Mouse (Mus musculus): Measurements from ENCODE around the gene Tnfaip1. TPM values are rescaled to one million over a fixed set of nuclear protein-coding genes. Genes with fewer than 3 reads are reported as not detected.
A peak's percentile ranks its signal among the peaks of the same experiment; 100 is the strongest.
"Not testable (repeated sequence)": the region's sequence is repeated elsewhere in the genome, so short reads cannot be mapped to it uniquely, and the experiment has no call there.

Tnfaip1 gene
- polyA plus RNA-seq, 1 experiment from 2014 or later = 68.8 TPM

DNA sequence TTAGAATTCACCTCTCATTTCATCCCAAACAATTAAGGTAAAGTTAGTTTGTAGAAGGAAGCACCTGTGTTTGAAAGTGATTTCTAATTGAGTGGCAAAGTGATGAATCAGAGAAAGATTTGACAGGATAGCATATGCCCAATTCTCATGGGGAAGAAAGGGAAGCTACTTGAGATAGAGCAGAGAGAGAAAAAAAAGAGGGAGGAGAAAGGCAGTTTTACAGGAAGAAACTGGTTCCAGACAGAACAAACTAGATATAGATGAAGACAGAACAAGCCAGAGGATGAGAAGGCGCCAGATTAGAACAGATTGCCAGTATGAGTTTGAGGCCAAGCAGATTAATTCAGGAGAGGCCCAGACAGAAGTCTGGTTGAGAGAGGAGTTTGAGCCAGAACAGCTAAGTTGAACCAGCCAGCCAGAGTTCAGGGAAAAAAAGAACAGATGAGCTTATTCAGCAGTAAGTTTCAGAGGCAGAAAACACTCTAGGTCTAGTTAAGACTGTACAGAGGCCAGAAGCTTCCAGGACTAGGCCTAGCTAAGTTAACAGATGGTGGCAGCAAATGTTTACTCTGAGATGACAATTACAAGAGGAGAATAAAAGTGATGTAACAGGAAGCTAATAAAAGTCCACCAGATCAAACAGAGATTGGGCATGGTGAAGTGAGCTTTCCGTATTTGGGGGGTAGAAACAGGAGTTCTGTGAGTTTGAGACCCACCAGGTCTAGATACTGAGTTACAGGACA is 11.8 kb upstream of the Tnfaip1 start:
- H3K27ac ChIP-seq (ENCODE audit: low read length) = no peak overlapping the region
- ATAC-seq = no peak
- H3K4me2 ChIP-seq (ENCODE audit: low read length) = no peak overlapping the region
- 92% methylated on average over 2 of the region's 2 CpGs for WGBS
- peaks cover 16% of the 10 kb centered on the region for H3K4me1 ChIP-seq (ENCODE audit: control insufficient read depth, insufficient read depth, low read length)
- no peaks in the 10 kb centered on the region for H3K9me3 ChIP-seq (replicated peaks; ENCODE audit: control insufficient read depth, low read length, poor library complexity, severe bottlenecking)
- peaks cover 2% of the 10 kb centered on the region; the same call in 1 of the 2 replicates for H3K36me3 ChIP-seq (ENCODE audit: control insufficient read depth, insufficient read depth, low read length)
- H3K27me3 ChIP-seq (ENCODE audit: control insufficient read depth, insufficient read depth, low read depth, low read length) = no peaks in the 10 kb centered on the region
- no peak overlapping the region for H3K4me3 ChIP-seq (ENCODE audit: low read depth, low read length)
- H3K9ac ChIP-seq (ENCODE audit: low read depth, low read length) = no peak overlapping the region

DNA sequence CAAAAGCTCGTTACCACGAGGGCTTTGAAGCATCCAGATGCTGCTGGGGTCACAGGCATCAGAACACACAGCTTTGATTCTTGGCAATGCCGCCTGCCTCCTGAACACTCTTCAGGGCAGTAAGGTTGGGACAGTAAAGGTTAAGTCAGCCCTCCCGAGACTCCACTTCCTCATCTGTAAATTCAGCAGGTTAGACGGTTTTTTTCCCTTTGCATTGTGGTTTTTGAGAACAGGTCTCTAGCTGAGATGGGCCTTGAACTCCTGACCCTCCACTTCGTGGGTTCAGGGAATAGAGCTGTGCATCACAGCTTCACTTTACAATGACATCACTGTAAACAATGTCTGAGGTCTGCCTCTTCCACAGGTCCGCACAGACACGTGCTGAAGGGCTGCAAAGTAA is 9.0 kb upstream of the Tnfaip1 start:
- no peak overlapping the region for H3K27ac ChIP-seq (ENCODE audit: low read length)
- no peak for ATAC-seq

DNA sequence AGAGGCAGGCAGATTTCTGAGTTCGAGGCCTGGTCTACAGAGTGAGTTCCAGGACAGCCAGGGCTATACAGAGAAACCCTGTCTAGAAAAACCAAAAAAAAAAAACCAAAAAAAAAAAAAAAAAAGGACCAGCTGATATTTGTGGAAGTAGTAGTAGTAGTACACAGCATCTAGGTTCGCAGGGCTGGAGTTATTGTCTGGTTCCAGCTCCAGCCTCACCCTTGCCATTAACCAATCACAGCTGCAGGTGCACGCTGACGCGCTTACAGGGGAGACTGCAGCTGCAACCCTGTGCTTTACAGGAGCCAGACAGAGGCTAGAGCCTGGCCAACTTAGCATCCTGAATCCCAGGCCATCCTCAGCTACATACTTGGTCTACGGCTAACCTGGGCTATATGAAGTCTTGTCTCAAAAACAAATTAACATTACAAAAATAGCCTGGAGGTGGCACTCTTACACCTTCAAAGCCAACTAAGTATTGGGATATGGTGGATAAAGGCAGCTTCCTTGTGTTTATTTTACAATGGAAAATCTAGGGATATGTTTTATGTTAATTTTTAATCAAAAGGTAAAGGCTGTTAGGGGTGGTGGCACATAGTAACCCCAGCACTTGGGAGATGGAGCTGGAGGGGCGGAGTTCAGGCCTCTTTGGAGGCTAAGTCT is 8.4 kb upstream of the Tnfaip1 start:
- Histone ChIP-seq H3K36me3 (ENCODE audit: control insufficient read depth, insufficient read depth, low read length) (peaks cover 16% of the 10 kb centered on the region), H3K4me2 (ENCODE audit: low read length) (no peak overlapping the region), H3K4me3 (ENCODE audit: low read depth, low read length) (no peak overlapping the region), H3K9ac (ENCODE audit: low read depth, low read length) (no peak overlapping the region), H3K4me1 (ENCODE audit: control insufficient read depth, insufficient read depth, low read length) (peaks cover 10% of the 10 kb centered on the region), H3K9me3 (replicated peaks; ENCODE audit: control insufficient read depth, low read length, poor library complexity, severe bottlenecking) (no peaks in the 10 kb centered on the region), H3K27me3 (ENCODE audit: control insufficient read depth, insufficient read depth, low read depth, low read length) (no peaks in the 10 kb centered on the region), H3K27ac (ENCODE audit: low read length) (no peak overlapping the region)
- 97% methylated on average over 7 of the region's 7 CpGs for WGBS
- no peak for ATAC-seq

More for the DNA sequence above, 9.0 kb upstream of the Tnfaip1 start:
- peaks cover 12% of the 10 kb centered on the region for H3K36me3 ChIP-seq (ENCODE audit: control insufficient read depth, insufficient read depth, low read length)
- H3K4me2 ChIP-seq (ENCODE audit: low read length) = no peak overlapping the region
- 76% methylated on average over 8 of the region's 8 CpGs for WGBS
- H3K9me3 ChIP-seq (replicated peaks; ENCODE audit: control insufficient read depth, low read length, poor library complexity, severe bottlenecking) = no peaks in the 10 kb centered on the region
- H3K4me1 ChIP-seq (ENCODE audit: control insufficient read depth, insufficient read depth, low read length) = peaks cover 13% of the 10 kb centered on the region
- H3K4me3 ChIP-seq (ENCODE audit: low read depth, low read length) = no peak overlapping the region
- H3K27me3 ChIP-seq (ENCODE audit: control insufficient read depth, insufficient read depth, low read depth, low read length) = no peaks in the 10 kb centered on the region
- no peak overlapping the region for H3K9ac ChIP-seq (ENCODE audit: low read depth, low read length)

- H3K27me3 ChIP-seq (ENCODE audit: control insufficient read depth, insufficient read depth, low read depth, low read length) = no peaks in the 10 kb centered on the region
- peaks cover 19% of the 10 kb centered on the region for H3K36me3 ChIP-seq (ENCODE audit: control insufficient read depth, insufficient read depth, low read length)
- peaks cover 16% of the 10 kb centered on the region for H3K4me1 ChIP-seq (ENCODE audit: control insufficient read depth, insufficient read depth, low read length)
- no peak for ATAC-seq
- H3K9ac ChIP-seq (ENCODE audit: low read depth, low read length) = no peak overlapping the region
- 90% methylated on average over 3 of the region's 3 CpGs for WGBS
- no peak overlapping the region for H3K4me3 ChIP-seq (ENCODE audit: low read depth, low read length)
- no peak overlapping the region for H3K27ac ChIP-seq (ENCODE audit: low read length)
- H3K9me3 ChIP-seq (replicated peaks; ENCODE audit: control insufficient read depth, low read length, poor library complexity, severe bottlenecking) = no peaks in the 10 kb centered on the region
- no peak overlapping the region for H3K4me2 ChIP-seq (ENCODE audit: low read length)
Measured at GRCm38 (mm10) chr11:78540358-78540757, 4.2 kb upstream of the Tnfaip1 start.

GRCm38 (mm10) chr11:78536690-78537084 is 555 bp upstream of the Tnfaip1 start:
- no peaks in the 10 kb centered on the region for H3K27me3 ChIP-seq (ENCODE audit: control insufficient read depth, insufficient read depth, low read depth, low read length)
- ATAC-seq = no peak; the same call in 1 of the 2 replicates
- H3K36me3 ChIP-seq (ENCODE audit: control insufficient read depth, insufficient read depth, low read length) = peaks cover 14% of the 10 kb centered on the region; the same call in 1 of the 2 replicates
- WGBS = 5% methylated on average over 14 of the region's 14 CpGs
- peaks cover 29% of the 10 kb centered on the region for H3K4me1 ChIP-seq (ENCODE audit: control insufficient read depth, insufficient read depth, low read length)
- no peaks in the 10 kb centered on the region for H3K9me3 ChIP-seq (replicated peaks; ENCODE audit: control insufficient read depth, low read length, poor library complexity, severe bottlenecking)
- peak overlapping the region; percentile 91 for H3K4me2 ChIP-seq (ENCODE audit: low read length)
- H3K9ac ChIP-seq (ENCODE audit: low read depth, low read length) = peak overlapping the region; percentile 83
- peak overlapping the region; percentile 92 for H3K27ac ChIP-seq (ENCODE audit: low read length)
- H3K4me3 ChIP-seq (ENCODE audit: low read depth, low read length) = peak overlapping the region; percentile 67

DNA sequence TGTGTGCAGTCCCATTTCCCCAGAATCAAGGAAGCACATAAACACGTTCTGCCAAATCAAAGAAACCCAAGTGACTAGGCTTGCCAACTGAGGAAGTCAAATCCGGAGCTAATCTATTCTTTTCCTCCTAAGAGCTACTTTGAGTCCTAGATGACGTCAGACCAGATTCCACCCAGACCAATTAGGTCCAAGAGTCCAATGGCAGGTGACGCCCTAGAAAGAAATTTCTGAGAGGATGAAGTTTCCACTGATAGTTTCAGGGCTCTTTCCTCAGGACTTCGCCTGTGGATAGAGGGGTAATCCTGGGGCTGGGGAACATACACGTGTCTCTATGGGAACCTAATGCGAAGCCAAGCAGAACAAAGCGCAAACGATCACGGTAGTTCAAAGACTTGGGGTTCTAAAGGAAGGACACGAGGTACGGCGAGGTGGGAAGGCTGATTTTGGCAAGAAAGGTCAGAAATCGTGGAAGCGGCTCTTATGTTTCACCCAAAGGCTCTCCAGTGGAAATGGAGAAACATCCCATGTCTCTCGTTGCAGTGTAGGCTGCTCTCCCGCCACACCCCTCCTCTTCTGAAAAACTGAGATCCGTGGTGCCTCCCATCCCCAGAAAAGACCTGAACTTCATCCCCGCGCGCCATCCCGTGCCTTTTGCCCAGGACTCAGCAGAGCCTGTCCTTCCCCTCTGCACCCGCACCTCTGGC is 604 bp downstream of the Tnfaip1 start:
- H3K9ac ChIP-seq (ENCODE audit: low read depth, low read length) = peak overlapping the region; percentile 83
- under 1% methylated on average over 23 of the region's 23 CpGs for WGBS
- H3K9me3 ChIP-seq (replicated peaks; ENCODE audit: control insufficient read depth, low read length, poor library complexity, severe bottlenecking) = no peaks in the 10 kb centered on the region
- ATAC-seq = peak; percentile 23
- H3K4me1 ChIP-seq (ENCODE audit: control insufficient read depth, insufficient read depth, low read length) = peaks cover 29% of the 10 kb centered on the region
- H3K4me2 ChIP-seq (ENCODE audit: low read length) = peak overlapping the region; percentile 69
- peaks cover 9% of the 10 kb centered on the region; the same call in 1 of the 2 replicates for H3K36me3 ChIP-seq (ENCODE audit: control insufficient read depth, insufficient read depth, low read length)
- peak overlapping the region; percentile 92 for H3K27ac ChIP-seq (ENCODE audit: low read length)
- H3K4me3 ChIP-seq (ENCODE audit: low read depth, low read length) = peak overlapping the region; percentile 67
- H3K27me3 ChIP-seq (ENCODE audit: control insufficient read depth, insufficient read depth, low read depth, low read length) = no peaks in the 10 kb centered on the region

- Histone ChIP-seq H3K4me3 (ENCODE audit: low read depth, low read length) (no peak overlapping the region), H3K36me3 (ENCODE audit: control insufficient read depth, insufficient read depth, low read length) (peaks cover 10% of the 10 kb centered on the region), H3K9ac (ENCODE audit: low read depth, low read length) (no peak overlapping the region), H3K9me3 (replicated peaks; ENCODE audit: control insufficient read depth, low read length, poor library complexity, severe bottlenecking) (no peaks in the 10 kb centered on the region), H3K4me1 (ENCODE audit: control insufficient read depth, insufficient read depth, low read length) (peaks cover 29% of the 10 kb centered on the region), H3K4me2 (ENCODE audit: low read length) (peak overlapping the region; percentile 69), H3K27ac (ENCODE audit: low read length) (no peak overlapping the region), H3K27me3 (ENCODE audit: control insufficient read depth, insufficient read depth, low read depth, low read length) (no peaks in the 10 kb centered on the region)
- WGBS = 90% methylated on average over 4 of the region's 4 CpGs
- ATAC-seq = no peak
Measured at GRCm38 (mm10) chr11:78534516-78534915, 1.6 kb downstream of the Tnfaip1 start.

GRCm38 (mm10) chr11:78531515-78531914 is 4.6 kb downstream of the Tnfaip1 start:
- ATAC-seq; H3K27ac ChIP-seq (ENCODE audit: low read length); H3K4me2 ChIP-seq (ENCODE audit: low read length); H3K4me3 ChIP-seq (ENCODE audit: low read depth, low read length); H3K9ac ChIP-seq (ENCODE audit: low read depth, low read length); H3K9me3 ChIP-seq (replicated peaks; ENCODE audit: control insufficient read depth, low read length, poor library complexity, severe bottlenecking); H3K27me3 ChIP-seq (ENCODE audit: control insufficient read depth, insufficient read depth, low read depth, low read length): not testable (repeated sequence)
- Histone ChIP-seq H3K4me1 (ENCODE audit: control insufficient read depth, insufficient read depth, low read length) (peaks cover 12% of the 10 kb centered on the region), H3K36me3 (ENCODE audit: control insufficient read depth, insufficient read depth, low read length) (peaks cover 30% of the 10 kb centered on the region)
- WGBS = 94% methylated on average over 10 of the region's 10 CpGs

All from midbrain, embryonic 16.5 days (tissue).